ENCODE assay signal across 15 mouse cellular contexts in the genomic region with DNA sequence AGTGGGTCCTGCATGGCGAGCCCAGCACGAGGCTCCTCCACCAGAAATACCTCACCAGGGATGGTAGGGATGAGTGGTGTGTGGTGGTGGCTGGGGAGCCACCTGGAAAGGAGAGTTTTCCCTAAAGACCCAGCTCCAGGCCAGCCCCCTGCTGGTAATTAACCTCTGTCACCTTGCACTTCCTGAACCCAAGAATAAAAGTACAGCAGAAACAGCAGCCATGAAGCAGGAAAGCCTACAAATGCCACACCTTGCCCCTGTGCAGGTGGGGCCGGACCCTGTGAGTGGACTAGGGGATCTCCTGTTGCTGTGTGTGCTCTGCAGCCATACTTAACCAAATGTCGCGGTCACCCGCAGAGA.
"Had no signal": no experiment of that assay in that cellular context is flagged by ENCODE, and none has a peak within 500 bp of the region (broad histone marks: within the 10 kb centered on the region; RNA-seq: fewer than 3 reads in every experiment).

No protein-coding gene starts in this region.

- H3K27ac ChIP-seq: layer of hippocampus, adult 2 months; limb, embryonic 13.5 days; liver, embryonic 14.5 days; midbrain, embryonic 15.5 days; neural tube, embryonic 13.5 days; stomach, embryonic 15.5 days had no signal

- ATAC-seq: midbrain, embryonic 15.5 days had no signal

- H3K4me3 ChIP-seq: layer of hippocampus, adult 2 months; limb, embryonic 13.5 days; megakaryocyte, embryonic 14.5 days; midbrain, embryonic 15.5 days; neural tube, embryonic 13.5 days; stomach, embryonic 15.5 days had no signal

- H3K27me3 ChIP-seq: midbrain, embryonic 15.5 days; neural tube, embryonic 13.5 days; stomach, embryonic 15.5 days had no signal

- H3K9me3 ChIP-seq: limb, embryonic 13.5 days; megakaryocyte, embryonic 14.5 days; midbrain, embryonic 15.5 days; neural tube, embryonic 13.5 days; stomach, embryonic 15.5 days had no signal

- H3K9ac ChIP-seq: limb, embryonic 13.5 days; liver, embryonic 14.5 days; midbrain, embryonic 15.5 days; neural tube, embryonic 13.5 days; stomach, embryonic 15.5 days had no signal

- H3K36me3 ChIP-seq: limb, embryonic 13.5 days; midbrain, embryonic 15.5 days; neural tube, embryonic 13.5 days; stomach, embryonic 15.5 days had no signal

- DNase-seq: left cerebral cortex, postnatal 4 days; lung, postnatal 10 days; lung, postnatal 4 days; retina, postnatal 1 day; right cerebral cortex, postnatal 4 days; thymus, adult 2 months; thymus, postnatal 25 days had no signal

- H3K4me2 ChIP-seq: limb, embryonic 13.5 days; midbrain, embryonic 11.5 days; midbrain, embryonic 15.5 days; neural tube, embryonic 13.5 days; stomach, embryonic 15.5 days had no signal
